Mouse (Mus musculus) MEL (cell line): ENCODE data around the gene Susd6. TPM values are rescaled to one million over a fixed set of nuclear protein-coding genes. Genes with fewer than 3 reads are reported as not detected.
"Not testable (repeated sequence)": the region's sequence is repeated elsewhere in the genome, so short reads cannot be mapped to it uniquely, and the experiment has no call there.

Source experiments
- DNase-seq: peaks from one replicate; pipeline ENCODE4 v3.0.0; 2011; ENCODE audit warnings: low read depth, low spot score
- H3K27ac ChIP-seq: 2 replicates; pipeline ENCODE4 v1.5.1; 2012; ENCODE audit warnings: low read depth, mild to moderate bottlenecking, control low read depth, low read length, moderate library complexity; ENCODE audit not compliant: control insufficient read depth
- H3K27me3 ChIP-seq, 2 experiments: fragments of 150-350 bp in 1 of 2; sonication (generic) in 1 of 2; 2 replicates each; pipeline ENCODE4 v1.6.1; 2012; ENCODE audit warnings: low read length in 2 of 2, mild to moderate bottlenecking in 2 of 2, improper control_type of control experiment in 1 of 2, moderate library complexity in 1 of 2; ENCODE audit not compliant: insufficient read depth in 2 of 2, control insufficient read depth in 1 of 2
- H3K36me3 ChIP-seq, 2 experiments: 2 replicates each; pipeline ENCODE4 v1.6.1; 2012 to 2014; ENCODE audit warnings: low read length in 2 of 2, improper control_type of control experiment in 1 of 2, inconsistent platforms in 1 of 2, mild to moderate bottlenecking in 1 of 2; ENCODE audit not compliant: insufficient read depth in 2 of 2, control insufficient read depth in 1 of 2
- H3K4me1 ChIP-seq, 2 experiments: fragments of 150-350 bp in 1 of 2; sonication (generic) in 1 of 2; 2 replicates each; pipeline ENCODE4 v1.6.1; 2012; ENCODE audit warnings: low read length in 2 of 2, improper control_type of control experiment in 1 of 2, mild to moderate bottlenecking in 1 of 2; ENCODE audit not compliant: insufficient read depth in 2 of 2, control insufficient read depth in 1 of 2
- H3K4me3 ChIP-seq, 2 experiments: fragments of 150-350 bp in 1 of 2; sonication (generic) in 1 of 2; 2 replicates each; pipeline ENCODE4 v1.5.1; 2012; ENCODE audit warnings: low read depth in 2 of 2, low read length in 2 of 2, mild to moderate bottlenecking in 2 of 2, moderate library complexity in 2 of 2, control low read depth in 1 of 2, improper control_type of control experiment in 1 of 2; ENCODE audit not compliant: control insufficient read depth in 1 of 2, insufficient read depth in 1 of 2
- H3K79me2 ChIP-seq: 2 replicates; pipeline ENCODE4 v1.6.1; 2012; ENCODE audit warnings: mild to moderate bottlenecking, low read length, moderate library complexity; ENCODE audit not compliant: control insufficient read depth, poor library complexity, insufficient read depth
- H3K9ac ChIP-seq: 2 replicates; pipeline ENCODE4 v1.6.1; 2012; ENCODE audit warnings: low read depth, mild to moderate bottlenecking, control low read depth, low read length, moderate library complexity; ENCODE audit not compliant: control insufficient read depth, poor library complexity, severe bottlenecking
- H3K9me3 ChIP-seq: fragments of 150-350 bp; sonication (generic); replicated peaks from 2 replicates; pipeline ENCODE4 v1.6.1; 2012; ENCODE audit warnings: mild to moderate bottlenecking, low read length, improper control_type of control experiment, moderate library complexity; ENCODE audit not compliant: insufficient read depth
- BHLHE40 ChIP-seq: IDR thresholded peaks from 2 replicates; pipeline ENCODE4 v1.6.1; 2012; ENCODE audit warnings: low read depth, mild to moderate bottlenecking, inconsistent platforms, low read length, improper control_type of control experiment, borderline replicate concordance
- CTCF ChIP-seq, 3 experiments: IDR thresholded peaks in 2 of 3; conservative IDR thresholded peaks in 1 of 3; 2 replicates each; pipeline ENCODE4 v1.5.1; 2011 to 2012; ENCODE audit warnings: low read length in 3 of 3, low read depth in 2 of 3, mild to moderate bottlenecking in 2 of 3, improper control_type of control experiment in 1 of 3, inconsistent platforms in 1 of 3, mixed read lengths in 1 of 3, moderate library complexity in 1 of 3; ENCODE audit not compliant: control insufficient read depth in 1 of 3, insufficient read depth in 1 of 3, poor library complexity in 1 of 3, severe bottlenecking in 1 of 3
- E2F4 ChIP-seq: IDR thresholded peaks from 2 replicates; pipeline ENCODE4 v1.6.1; 2011; ENCODE audit warnings: low read depth, low read length, improper control_type of control experiment, borderline replicate concordance
- ELF1 ChIP-seq: IDR thresholded peaks from 2 replicates; pipeline ENCODE4 v1.6.1; 2014; ENCODE audit warnings: low read depth, mild to moderate bottlenecking, inconsistent platforms, low read length, improper control_type of control experiment, moderate library complexity
- GATA1 ChIP-seq: IDR thresholded peaks from 2 replicates; pipeline ENCODE4 v1.6.1; 2011; ENCODE audit warnings: low read depth, low read length, improper control_type of control experiment
- HCFC1 ChIP-seq: IDR thresholded peaks from 2 replicates; pipeline ENCODE4 v1.6.1; 2012; ENCODE audit warnings: low read depth, mild to moderate bottlenecking, inconsistent platforms, low read length, improper control_type of control experiment, moderate library complexity
- KAT2A ChIP-seq: conservative IDR thresholded peaks from 2 replicates; pipeline ENCODE4 v1.6.1; 2012; ENCODE audit warnings: low read depth, low read length, improper control_type of control experiment, inconsistent platforms
- MAFK ChIP-seq: IDR thresholded peaks from 2 replicates; pipeline ENCODE4 v1.6.1; 2011; ENCODE audit warnings: low read depth, mild to moderate bottlenecking, low read length, improper control_type of control experiment, borderline replicate concordance
- NRF1 ChIP-seq: IDR thresholded peaks from 2 replicates; pipeline ENCODE4 v1.6.1; 2014; ENCODE audit warnings: low read depth, mild to moderate bottlenecking, inconsistent platforms, low read length, improper control_type of control experiment, moderate library complexity; ENCODE audit not compliant: poor library complexity, insufficient read depth, severe bottlenecking
- RCOR1 ChIP-seq: IDR thresholded peaks from 2 replicates; pipeline ENCODE4 v1.6.1; 2012; ENCODE audit warnings: low read depth, mild to moderate bottlenecking, inconsistent platforms, low read length, improper control_type of control experiment
- SIN3A ChIP-seq: IDR thresholded peaks from 2 replicates; pipeline ENCODE4 v1.6.1; 2012; ENCODE audit warnings: low read length, improper control_type of control experiment, inconsistent platforms
- TCF12 ChIP-seq: IDR thresholded peaks from 2 replicates; pipeline ENCODE4 v1.6.1; 2014; ENCODE audit warnings: low read depth, mild to moderate bottlenecking, inconsistent platforms, low read length, improper control_type of control experiment, moderate library complexity
- UBTF ChIP-seq: IDR thresholded peaks from 2 replicates; pipeline ENCODE4 v1.6.1; 2012; ENCODE audit warnings: low read depth, mild to moderate bottlenecking, inconsistent platforms, low read length, improper control_type of control experiment, moderate library complexity, borderline replicate concordance; ENCODE audit not compliant: insufficient read depth
- USF1 ChIP-seq: IDR thresholded peaks from 2 replicates; pipeline ENCODE4 v1.6.1; 2014; ENCODE audit warnings: low read depth, mild to moderate bottlenecking, inconsistent platforms, low read length, improper control_type of control experiment, moderate library complexity
- ZKSCAN1 ChIP-seq: IDR thresholded peaks from 2 replicates; pipeline ENCODE4 v1.6.1; 2012; ENCODE audit warnings: low read depth, mild to moderate bottlenecking, inconsistent platforms, low read length, improper control_type of control experiment, moderate library complexity
- ZNF384 ChIP-seq: IDR thresholded peaks from 2 replicates; pipeline ENCODE4 v1.6.1; 2012; ENCODE audit warnings: low read depth, mild to moderate bottlenecking, inconsistent platforms, low read length, improper control_type of control experiment
- polyA plus RNA-seq, 2 experiments: library from polyadenylated mRNA; stranded (reverse) in 1 of 2; unstranded in 1 of 2; fragments of >175 nt in 1 of 2; fragments of >200 nt in 1 of 2; gene quantifications; 2 replicates each; pipeline versions ENCODE4 v1.2.1 to v1.2.4; 2012; ENCODE audit warnings: low replicate concordance in 2 of 2, low read depth in 1 of 2; ENCODE audit not compliant: insufficient read length in 2 of 2, insufficient read depth in 1 of 2, missing spikeins in 1 of 2
- total RNA-seq: library from RNA; depleted of rRNA; stranded (reverse); fragments of 300-350 nt; gene quantifications from 2 replicates; pipeline ENCODE4 v1.2.3, GENCODE M21; 2012

The Susd6 gene
- total and polyA plus RNA-seq, 3 experiments = 12.2 to 22.4 TPM; not detected in 1

- peak; percentile 95 for TF ChIP-seq GATA1
- no peak for TF ChIP-seq MAFK
- TF ChIP-seq RCOR1 = peak; percentile 77
- no peak for TF ChIP-seq CTCF (IDR thresholded peaks at IDR 0.05 in 2 of 3, conservative IDR thresholded peaks at IDR 0.05 in 1 of 3; ENCODE audit: control insufficient read depth in 1 of 3, insufficient read depth in 1 of 3, low read depth in 2 of 3, low read length in 3 of 3, poor library complexity in 1 of 3, severe bottlenecking in 1 of 3)
- TF ChIP-seq KAT2A = no peak
- TF ChIP-seq ZKSCAN1 = no peak
- peak; percentile 69 for TF ChIP-seq ELF1
- TF ChIP-seq TCF12 = peak; percentile 88
- no peak; the same call in 1 of the 2 replicates for TF ChIP-seq BHLHE40
- TF ChIP-seq NRF1 = no peak
- TF ChIP-seq UBTF = no peak
- TF ChIP-seq USF1 = no peak
- TF ChIP-seq E2F4 = no peak
- no peak for TF ChIP-seq ZNF384
- TF ChIP-seq, all 39 proteins: peak for 12
Measured at GRCm38 (mm10) chr12:80817697-80818235, 27.5 kb downstream of the Susd6 start (continued).

GRCm38 (mm10) chr12:80819020-80819419 lies 28.7 kb downstream of the Susd6 start:
- H3K9ac ChIP-seq, DNase-seq, H3K9me3 ChIP-seq, H3K4me3 ChIP-seq, H3K27me3 ChIP-seq: not testable (repeated sequence)
- peaks cover 0 to 77% of the 10 kb centered on the region in 2 experiments; a peak in 2 of 4 replicates for H3K36me3 ChIP-seq
- H3K79me2 ChIP-seq = peaks cover 39% of the 10 kb centered on the region
- peak overlapping the region; percentile 45; the same call in 1 of the 2 replicates for H3K27ac ChIP-seq
- peaks cover 44 to 54% of the 10 kb centered on the region in 2 experiments for H3K4me1 ChIP-seq

- H3K9ac ChIP-seq = no peak overlapping the region
- H3K36me3 ChIP-seq = peaks cover 0 to 61% of the 10 kb centered on the region in 2 experiments; a peak in 2 of 4 replicates
- no peak for DNase-seq
- peaks cover 31 to 42% of the 10 kb centered on the region in 2 experiments for H3K4me1 ChIP-seq
- H3K9me3 ChIP-seq = no peaks in the 10 kb centered on the region
- H3K4me3 ChIP-seq = no peak overlapping the region
- TF ChIP-seq HCFC1 = no peak
- 0 out of 2 replicates have a peak, but pooled peaks have one; percentile 18 for TF ChIP-seq SIN3A
- H3K27ac ChIP-seq = peak overlapping the region; percentile 10; the same call in 1 of the 2 replicates
- no peaks in the 10 kb centered on the region for H3K27me3 ChIP-seq
- H3K79me2 ChIP-seq = peaks cover 34% of the 10 kb centered on the region
Measured at GRCm38 (mm10) chr12:80821312-80822007, 31.1 kb downstream of the Susd6 start.
